Mouse (Mus musculus): ENCODE results near the gene Adra2a. TPM values are rescaled to one million over a fixed set of nuclear protein-coding genes. Genes with fewer than 3 reads are reported as not detected.
A peak's percentile ranks its signal among the peaks of the same experiment; 100 is the strongest.

The Adra2a gene
- polyA plus RNA-seq, 1 experiment from 2014 or later, result 0.18 TPM

- ATAC-seq (ENCODE audit: low FRiP score, low TSS enrichment), result no peak
These were observed 11.9 kb downstream of the Adra2a start for GRCm38 (mm10) chr19:54055845-54056244.

DNA sequence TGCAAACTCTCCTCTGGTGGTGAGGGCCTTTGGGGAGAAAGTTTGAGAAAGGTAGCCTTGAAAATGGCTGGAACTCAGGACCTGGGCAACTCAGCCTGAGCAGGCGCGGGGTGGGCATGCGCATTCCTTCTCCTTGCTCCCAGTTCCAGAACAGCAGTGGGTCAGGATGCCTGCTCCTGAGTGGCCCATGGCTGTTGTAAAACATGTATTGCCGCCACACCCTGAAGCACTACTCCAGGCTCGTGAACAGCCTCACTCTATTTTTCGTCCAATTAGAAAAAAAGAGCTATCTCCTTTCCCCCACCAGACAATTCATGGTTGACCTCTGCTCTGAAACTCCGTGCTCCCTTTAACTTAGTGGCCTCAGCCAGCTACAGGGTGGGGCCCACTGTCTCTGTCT lies 24.5 kb downstream of the Adra2a start:
- Histone ChIP-seq H3K4me3 (ENCODE audit: low read depth, low read length) (no peak overlapping the region), H3K4me1 (replicated peaks; ENCODE audit: control insufficient read depth, insufficient read depth) (peaks cover 6% of the 10 kb centered on the region), H3K9ac (ENCODE audit: low read length) (no peak overlapping the region), H3K27me3 (ENCODE audit: control insufficient read depth, insufficient read depth, low read length) (no peaks in the 10 kb centered on the region), H3K9me3 (ENCODE audit: control insufficient read depth, low read length) (no peaks in the 10 kb centered on the region), H3K4me2 (replicated peaks; ENCODE audit: low read depth) (no peak overlapping the region), H3K27ac (replicated peaks) (no peak overlapping the region), H3K36me3 (ENCODE audit: control insufficient read depth, insufficient read depth, low read length) (no peaks in the 10 kb centered on the region)
- no peak for DNase-seq (ENCODE audit: low spot score)
- no peak for ATAC-seq (ENCODE audit: low FRiP score, low TSS enrichment)
- TF ChIP-seq CTCF (IDR thresholded peaks at IDR 0.05; ENCODE audit: low read depth) (no peak), EP300 (optimal IDR thresholded peaks at IDR 0.05) (no peak)
- 79% methylated on average over 7 of the region's 7 CpGs for WGBS

More at GRCm38 (mm10) chr19:54055845-54056244, 11.9 kb downstream of the Adra2a start:
- Histone ChIP-seq H3K4me2 (replicated peaks; ENCODE audit: low read depth) (no peak overlapping the region), H3K27me3 (ENCODE audit: control insufficient read depth, insufficient read depth, low read length) (no peaks in the 10 kb centered on the region), H3K36me3 (ENCODE audit: control insufficient read depth, insufficient read depth, low read length) (no peaks in the 10 kb centered on the region), H3K4me1 (replicated peaks; ENCODE audit: control insufficient read depth, insufficient read depth) (no peaks in the 10 kb centered on the region), H3K9me3 (ENCODE audit: control insufficient read depth, low read length) (no peaks in the 10 kb centered on the region), H3K9ac (ENCODE audit: low read length) (no peak overlapping the region), H3K4me3 (ENCODE audit: low read depth, low read length) (no peak overlapping the region), H3K27ac (replicated peaks) (no peak overlapping the region)
- TF ChIP-seq CTCF (IDR thresholded peaks at IDR 0.05; ENCODE audit: low read depth) (no peak), EP300 (optimal IDR thresholded peaks at IDR 0.05) (no peak)
- WGBS, result 67% methylated on average over 5 of the region's 5 CpGs
- no peak for DNase-seq (ENCODE audit: low spot score)

DNA sequence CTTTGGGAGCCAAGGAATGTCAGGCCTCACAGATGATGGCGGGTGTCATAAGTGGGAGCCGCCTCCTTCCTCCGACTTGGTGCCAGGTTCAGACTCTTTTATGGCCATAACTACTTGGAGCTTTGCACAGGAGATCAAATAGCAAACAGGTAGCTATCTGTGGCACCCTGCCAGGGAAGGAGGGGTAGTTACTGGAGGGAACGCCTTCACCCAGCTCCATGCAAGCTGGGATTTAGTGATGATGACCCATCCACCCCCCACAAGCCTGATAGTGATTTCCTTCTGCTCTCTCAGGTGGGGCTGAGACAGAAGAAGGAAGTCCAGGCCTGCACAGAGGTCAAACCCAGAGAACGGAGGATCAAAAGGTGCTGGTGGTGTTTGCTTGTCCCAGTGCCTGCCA lies 26.6 kb downstream of the Adra2a start:
- H3K9me3 ChIP-seq (ENCODE audit: control insufficient read depth, low read length), result no peaks in the 10 kb centered on the region
- DNase-seq (ENCODE audit: low spot score) (peak; percentile 93), ATAC-seq (ENCODE audit: low FRiP score, low TSS enrichment) (peak; percentile 83)
- no peak overlapping the region for H3K9ac ChIP-seq (ENCODE audit: low read length)
- no peak for TF ChIP-seq CTCF (IDR thresholded peaks at IDR 0.05; ENCODE audit: low read depth)
- TF ChIP-seq EP300 (optimal IDR thresholded peaks at IDR 0.05), result no peak
- H3K4me2 ChIP-seq (replicated peaks; ENCODE audit: low read depth), result no peak overlapping the region
- peak overlapping the region; percentile 13; the same call in 1 of the 2 replicates for H3K27ac ChIP-seq (replicated peaks)
- no peaks in the 10 kb centered on the region for H3K36me3 ChIP-seq (ENCODE audit: control insufficient read depth, insufficient read depth, low read length)
- H3K27me3 ChIP-seq (ENCODE audit: control insufficient read depth, insufficient read depth, low read length), result no peaks in the 10 kb centered on the region
- 46% methylated on average over 5 of the region's 5 CpGs for WGBS
- H3K4me3 ChIP-seq (ENCODE audit: low read depth, low read length), result no peak overlapping the region
- peaks cover 6% of the 10 kb centered on the region for H3K4me1 ChIP-seq (replicated peaks; ENCODE audit: control insufficient read depth, insufficient read depth)

DNA sequence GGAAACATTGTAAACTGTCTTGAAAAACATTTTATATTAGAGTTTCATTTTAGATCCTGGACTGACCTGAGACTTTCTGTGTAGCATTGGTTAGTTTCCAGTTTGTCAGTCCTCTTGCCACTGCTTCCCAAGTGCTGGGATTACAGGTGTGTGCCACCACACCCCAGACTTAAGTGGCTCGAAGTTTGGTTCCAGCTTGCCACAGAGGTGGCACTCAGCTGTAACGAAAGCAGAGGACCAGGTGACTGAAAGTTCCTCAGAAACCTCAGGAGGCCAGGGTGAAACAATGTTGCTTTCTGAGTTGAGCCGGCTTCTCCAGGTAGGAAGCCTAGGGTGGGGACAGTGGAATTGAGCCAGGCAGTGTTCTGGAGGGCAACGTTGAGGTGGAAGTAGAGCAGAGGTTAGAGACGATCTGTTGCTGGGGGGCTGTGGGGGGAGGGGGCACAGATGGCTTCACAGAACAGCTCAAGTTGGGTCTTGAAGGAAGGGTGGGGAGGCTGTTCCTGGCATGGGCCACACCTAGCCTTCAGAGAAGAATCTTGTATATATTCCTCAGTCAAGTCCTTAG lies 28.4 kb downstream of the Adra2a start:
- ATAC-seq (ENCODE audit: low FRiP score, low TSS enrichment) (no peak), DNase-seq (ENCODE audit: low spot score) (no peak)
- Histone ChIP-seq H3K36me3 (ENCODE audit: control insufficient read depth, insufficient read depth, low read length) (no peaks in the 10 kb centered on the region), H3K4me1 (replicated peaks; ENCODE audit: control insufficient read depth, insufficient read depth) (peaks cover 6% of the 10 kb centered on the region), H3K27me3 (ENCODE audit: control insufficient read depth, insufficient read depth, low read length) (no peaks in the 10 kb centered on the region), H3K9ac (ENCODE audit: low read length) (no peak overlapping the region), H3K4me3 (ENCODE audit: low read depth, low read length) (no peak overlapping the region), H3K4me2 (replicated peaks; ENCODE audit: low read depth) (no peak overlapping the region), H3K9me3 (ENCODE audit: control insufficient read depth, low read length) (no peaks in the 10 kb centered on the region), H3K27ac (replicated peaks) (no peak overlapping the region)
- TF ChIP-seq CTCF (IDR thresholded peaks at IDR 0.05; ENCODE audit: low read depth) (no peak), EP300 (optimal IDR thresholded peaks at IDR 0.05) (no peak)
- 60% methylated on average over 5 of the region's 5 CpGs for WGBS

DNA sequence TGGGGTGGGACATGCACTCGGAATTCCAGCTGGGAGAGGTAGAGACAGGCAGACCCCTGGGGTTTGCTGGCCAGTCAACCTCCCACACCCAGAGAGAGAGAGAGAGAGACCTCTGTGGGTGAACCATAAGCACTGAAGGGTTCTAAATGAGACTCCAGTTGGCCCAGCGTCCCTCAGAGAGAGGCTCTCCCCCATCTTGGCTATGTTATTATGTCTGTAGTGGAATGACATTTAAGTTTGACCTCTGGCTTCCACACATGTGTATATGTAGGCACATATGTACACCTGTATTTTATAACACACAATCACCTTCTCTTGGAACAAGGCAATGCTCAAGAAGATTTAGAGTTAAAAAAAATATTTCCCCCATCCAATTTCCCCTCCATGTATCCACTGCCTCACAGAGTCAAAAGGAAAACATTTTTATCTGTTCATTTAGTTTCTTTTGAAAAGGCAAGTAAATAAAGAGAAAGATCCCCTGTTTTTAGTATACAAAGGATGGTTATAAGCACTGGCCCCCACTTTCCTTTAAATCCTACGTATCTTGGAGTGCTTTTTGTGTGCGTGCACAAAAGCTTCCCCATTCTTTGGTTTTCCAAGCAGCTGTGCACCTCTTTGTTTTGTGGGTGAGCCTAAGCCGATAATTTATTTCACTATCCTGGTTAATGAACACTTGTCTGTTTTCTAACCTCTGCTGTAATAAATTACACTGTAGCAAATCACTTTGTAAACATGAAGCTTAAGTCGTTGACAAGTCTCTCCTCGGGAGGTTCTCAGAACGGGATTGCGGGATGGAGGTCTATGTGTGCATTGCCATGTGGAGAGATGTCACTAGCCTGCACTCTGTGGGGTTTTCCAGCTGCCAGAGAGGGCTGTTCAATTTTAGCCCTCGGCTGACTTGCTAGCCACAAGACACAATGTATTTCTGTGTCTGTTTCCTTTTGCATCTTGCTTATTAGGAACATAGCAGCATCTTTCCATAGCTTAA lies 32.7 kb downstream of the Adra2a start:
- no peak for TF ChIP-seq CTCF (IDR thresholded peaks at IDR 0.05; ENCODE audit: low read depth)
- no peak for TF ChIP-seq EP300 (optimal IDR thresholded peaks at IDR 0.05)
- H3K4me1 ChIP-seq (replicated peaks; ENCODE audit: control insufficient read depth, insufficient read depth), result peaks cover 6% of the 10 kb centered on the region
- WGBS, result 19% methylated on average over 10 of the region's 10 CpGs
- no peak overlapping the region for H3K4me2 ChIP-seq (replicated peaks; ENCODE audit: low read depth)
- no peak for DNase-seq (ENCODE audit: low spot score)
- H3K36me3 ChIP-seq (ENCODE audit: control insufficient read depth, insufficient read depth, low read length), result no peaks in the 10 kb centered on the region
- no peaks in the 10 kb centered on the region for H3K9me3 ChIP-seq (ENCODE audit: control insufficient read depth, low read length)
- H3K4me3 ChIP-seq (ENCODE audit: low read depth, low read length), result no peak overlapping the region
- H3K27me3 ChIP-seq (ENCODE audit: control insufficient read depth, insufficient read depth, low read length), result no peaks in the 10 kb centered on the region
- H3K27ac ChIP-seq (replicated peaks), result no peak overlapping the region
- no peak overlapping the region for H3K9ac ChIP-seq (ENCODE audit: low read length)
- no peak for ATAC-seq (ENCODE audit: low FRiP score, low TSS enrichment)

DNA sequence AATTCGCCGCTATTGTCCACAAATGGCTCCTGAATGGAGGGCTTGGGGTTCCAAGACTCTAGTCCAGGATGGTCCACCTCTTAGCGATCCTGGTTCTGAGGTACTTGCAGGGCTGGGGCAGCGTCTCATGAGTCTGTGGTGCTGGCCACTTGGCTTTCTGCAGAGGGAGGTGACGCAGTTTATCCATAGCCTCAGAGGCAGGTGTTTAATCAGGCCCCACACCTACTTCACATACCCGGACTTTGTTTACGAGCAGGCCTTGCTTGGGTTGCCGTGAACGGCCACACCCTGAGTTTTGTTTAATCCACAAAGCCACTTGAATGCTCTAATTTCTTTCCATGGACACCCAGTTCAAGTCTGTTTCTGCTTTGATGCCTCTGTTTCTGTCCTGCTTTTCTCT lies 37.4 kb downstream of the Adra2a start:
- H3K27me3 ChIP-seq (ENCODE audit: control insufficient read depth, insufficient read depth, low read length), result no peaks in the 10 kb centered on the region
- DNase-seq (ENCODE audit: low spot score), result peak; percentile 31
- H3K27ac ChIP-seq (replicated peaks), result no peak overlapping the region
- H3K36me3 ChIP-seq (ENCODE audit: control insufficient read depth, insufficient read depth, low read length), result no peaks in the 10 kb centered on the region
- no peaks in the 10 kb centered on the region for H3K4me1 ChIP-seq (replicated peaks; ENCODE audit: control insufficient read depth, insufficient read depth)
- peak; percentile 65; the same call in 1 of the 2 replicates for ATAC-seq (ENCODE audit: low FRiP score, low TSS enrichment)
- TF ChIP-seq EP300 (optimal IDR thresholded peaks at IDR 0.05) (no peak), CTCF (IDR thresholded peaks at IDR 0.05; ENCODE audit: low read depth) (no peak)
- 55% methylated on average over 9 of the region's 9 CpGs for WGBS
- no peak overlapping the region for H3K9ac ChIP-seq (ENCODE audit: low read length)
- H3K9me3 ChIP-seq (ENCODE audit: control insufficient read depth, low read length), result no peaks in the 10 kb centered on the region
- no peak overlapping the region for H3K4me3 ChIP-seq (ENCODE audit: low read depth, low read length)
- no peak overlapping the region for H3K4me2 ChIP-seq (replicated peaks; ENCODE audit: low read depth)

Data from stomach, postnatal 0 days (tissue).